Mouse (Mus musculus): ENCODE results near the gene Il34.

The Il34 gene

DNA sequence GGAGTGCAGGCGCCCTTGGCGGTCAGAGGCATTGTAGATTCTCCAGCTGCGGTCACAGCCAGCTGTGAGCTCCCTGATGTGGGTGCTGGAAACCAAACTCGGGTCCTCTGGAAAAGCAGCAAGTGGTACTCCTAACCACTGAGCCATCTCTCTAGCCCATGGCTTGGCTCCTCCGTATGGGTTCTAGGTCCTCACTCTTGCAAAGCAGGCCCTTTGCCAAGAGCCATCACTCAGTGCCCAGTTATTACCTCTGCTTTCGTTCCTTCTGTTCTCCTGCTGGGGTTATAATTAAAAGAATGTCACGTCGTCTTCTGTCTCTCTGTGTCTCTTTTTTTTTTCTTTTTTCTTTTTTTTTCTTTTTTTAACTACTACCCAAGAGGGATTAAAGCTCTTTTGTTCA is 72.7 kb downstream of the Il34 start:
- DNase-seq (ENCODE audit: low spot score), result no peak

DNA sequence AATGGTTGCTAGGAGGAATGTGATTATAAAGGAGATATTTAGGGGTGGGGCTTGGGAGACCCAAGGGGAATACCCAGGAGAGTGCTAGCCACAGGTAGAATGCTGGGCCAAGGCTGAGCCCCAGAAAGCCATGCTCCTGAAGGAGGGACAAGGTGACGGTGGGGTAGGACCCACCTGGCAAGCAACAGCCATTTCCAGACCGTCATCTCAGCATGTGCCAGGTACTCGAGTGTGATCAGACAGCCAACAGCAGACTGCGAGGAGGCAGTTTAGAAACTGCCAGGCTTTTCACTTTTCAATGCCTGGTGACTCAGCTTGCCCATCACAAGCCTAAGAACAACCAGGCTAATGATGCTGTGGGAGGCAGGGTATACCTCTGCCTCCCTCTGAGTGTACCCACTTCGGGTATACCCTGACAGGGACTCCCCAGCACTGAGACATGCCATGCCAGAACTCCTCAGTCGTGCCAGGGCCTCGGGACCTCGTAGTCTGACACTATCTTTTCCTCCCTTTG is 74.3 kb downstream of the Il34 start:
- DNase-seq (ENCODE audit: low spot score), result no peak

DNA sequence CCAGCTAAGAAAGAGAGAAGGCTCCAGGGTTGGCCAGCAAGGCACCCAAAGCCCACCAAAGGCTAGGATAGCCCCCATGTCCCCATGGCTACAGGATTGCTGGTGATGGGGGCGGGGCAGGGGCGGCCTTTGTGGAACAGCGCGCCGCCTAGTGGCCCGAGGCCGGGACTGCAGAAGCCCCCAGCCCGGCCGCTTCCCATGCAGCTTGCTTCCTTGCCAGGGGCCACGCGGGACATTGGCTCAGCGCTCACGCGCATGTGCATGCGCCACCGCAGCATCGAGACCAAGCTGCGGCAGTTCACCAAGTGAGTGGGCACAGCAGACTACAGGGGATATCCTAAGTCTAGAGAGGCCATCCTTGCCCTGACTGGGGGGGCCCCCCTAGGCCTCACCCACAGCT is 78.8 kb downstream of the Il34 start:
- DNase-seq (ENCODE audit: low spot score), result no peak

DNA sequence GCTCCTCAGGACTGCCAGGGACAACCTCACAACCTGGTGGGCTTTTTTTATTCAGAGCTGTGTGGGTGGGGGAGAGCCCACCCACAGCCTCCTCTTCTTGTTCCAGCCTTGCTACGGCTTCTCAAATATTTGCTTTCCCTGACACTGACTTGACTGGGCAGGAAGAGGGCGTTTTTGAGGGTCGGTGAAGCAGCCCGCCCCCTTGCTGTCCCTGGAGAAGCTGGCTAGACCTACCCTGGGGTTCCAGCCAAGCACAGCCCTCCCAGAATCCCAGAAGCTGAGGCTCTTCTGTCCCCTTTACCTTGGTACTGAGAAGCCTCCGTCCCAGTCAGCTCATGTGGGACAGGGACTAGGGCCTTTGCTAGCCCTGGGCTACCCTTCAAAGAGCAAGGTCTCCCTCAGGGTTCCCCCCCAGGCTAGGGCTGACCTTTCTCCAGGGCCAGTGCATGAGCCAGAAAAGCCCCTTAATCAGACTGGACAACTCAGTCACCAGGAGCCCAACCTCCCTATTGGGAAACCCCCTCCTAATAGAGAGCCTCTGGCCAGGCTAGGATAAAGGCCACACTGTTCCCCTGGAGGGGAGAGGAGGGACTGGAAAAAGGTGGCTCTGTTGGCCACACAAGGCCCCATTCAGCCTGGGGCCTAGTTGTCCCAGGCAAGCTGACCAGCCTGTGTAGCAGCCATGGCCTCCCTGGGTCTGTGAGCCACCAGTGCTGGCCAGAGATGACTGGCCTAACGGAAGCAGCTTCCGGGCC is 80.5 kb downstream of the Il34 start:
- no peak for DNase-seq (ENCODE audit: low spot score)

DNA sequence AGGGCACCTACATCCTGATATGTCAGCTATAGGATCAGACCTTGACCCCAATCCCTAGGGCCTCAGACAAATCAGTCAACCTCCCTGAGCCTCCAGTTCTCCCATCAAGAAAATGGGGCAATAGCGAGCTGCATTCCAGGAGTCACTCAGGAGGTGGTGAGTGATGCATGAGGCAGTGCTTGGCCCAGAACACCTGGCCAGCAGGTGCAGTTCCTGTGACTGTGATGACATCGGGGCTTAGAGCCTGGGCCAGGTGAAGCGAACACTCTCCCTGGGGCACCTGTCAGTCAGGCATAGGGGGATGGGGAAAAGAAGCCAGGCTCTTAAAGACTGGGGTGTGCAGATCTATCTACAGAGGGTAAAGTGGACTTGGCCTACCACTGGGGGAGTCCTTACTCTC is 81.2 kb downstream of the Il34 start:
- no peak for DNase-seq (ENCODE audit: low spot score)

DNA sequence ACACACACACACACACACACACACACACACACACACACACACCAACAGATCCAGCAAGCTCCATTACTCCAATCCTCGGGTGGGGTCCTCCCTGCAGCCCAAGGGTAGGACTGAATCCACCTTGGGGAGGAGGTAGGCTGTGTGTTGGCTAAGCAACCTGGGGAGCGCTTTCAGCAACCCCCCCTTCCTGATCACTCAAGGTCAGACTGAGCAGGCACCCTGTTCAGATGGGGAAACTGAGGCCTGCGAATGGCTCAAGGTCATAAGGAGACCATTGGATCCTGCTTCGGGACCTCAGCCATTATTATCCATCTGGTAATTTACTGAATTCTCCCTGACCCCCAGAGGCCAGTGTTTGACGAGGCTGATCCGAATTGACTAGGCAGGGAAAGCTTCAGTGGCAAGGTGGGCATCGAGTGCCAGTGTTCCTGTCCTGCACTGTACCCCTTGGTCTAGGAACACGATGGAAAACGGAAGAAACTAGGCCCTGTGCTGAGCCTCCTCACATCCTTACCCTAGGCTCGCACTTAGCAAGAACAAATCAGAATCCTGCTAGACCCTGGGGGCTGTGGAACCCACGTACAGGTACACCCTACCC is 83.2 kb downstream of the Il34 start:
- DNase-seq (ENCODE audit: low spot score), result no peak

DNA sequence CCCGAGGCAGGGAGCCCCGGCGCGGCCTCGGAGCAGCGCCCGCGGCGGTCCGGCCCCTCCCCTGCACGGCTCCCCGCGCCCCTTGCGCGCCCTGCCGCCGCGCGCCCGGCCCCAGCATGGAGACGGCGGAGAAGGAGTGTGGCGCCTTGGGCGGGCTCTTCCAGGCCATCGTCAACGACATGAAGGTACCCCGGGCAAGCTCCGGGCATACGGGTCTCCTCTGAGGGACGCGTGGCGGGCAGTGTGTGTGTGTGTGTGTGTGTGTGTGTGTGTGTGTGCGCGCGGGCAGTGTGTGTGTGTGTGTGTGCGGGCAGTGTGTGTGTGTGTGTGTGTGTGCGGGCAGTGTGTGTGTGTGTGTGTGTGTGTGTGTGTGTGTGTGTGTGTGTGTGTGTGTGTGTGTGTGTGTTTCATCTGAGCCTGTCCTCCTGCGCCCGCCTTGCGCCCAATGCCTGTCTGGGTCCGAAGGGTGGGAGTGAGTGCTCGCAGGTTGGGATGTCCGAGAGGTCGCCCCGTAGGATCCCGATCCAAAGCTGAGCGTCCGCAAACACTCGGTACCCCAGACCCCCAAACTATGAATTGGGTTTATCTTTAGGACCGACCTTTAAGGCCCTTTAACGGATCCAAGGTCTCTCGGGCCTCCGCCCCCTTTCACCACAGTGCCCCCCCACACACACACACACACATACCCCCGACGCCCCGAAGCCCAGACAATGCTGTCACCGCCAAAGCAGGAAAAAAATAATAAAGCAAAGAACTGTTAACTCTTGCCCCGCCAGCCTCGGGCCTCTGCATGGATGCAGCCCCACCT is 83.9 kb downstream of the Il34 start:
- no peak for DNase-seq (ENCODE audit: low spot score)

DNA sequence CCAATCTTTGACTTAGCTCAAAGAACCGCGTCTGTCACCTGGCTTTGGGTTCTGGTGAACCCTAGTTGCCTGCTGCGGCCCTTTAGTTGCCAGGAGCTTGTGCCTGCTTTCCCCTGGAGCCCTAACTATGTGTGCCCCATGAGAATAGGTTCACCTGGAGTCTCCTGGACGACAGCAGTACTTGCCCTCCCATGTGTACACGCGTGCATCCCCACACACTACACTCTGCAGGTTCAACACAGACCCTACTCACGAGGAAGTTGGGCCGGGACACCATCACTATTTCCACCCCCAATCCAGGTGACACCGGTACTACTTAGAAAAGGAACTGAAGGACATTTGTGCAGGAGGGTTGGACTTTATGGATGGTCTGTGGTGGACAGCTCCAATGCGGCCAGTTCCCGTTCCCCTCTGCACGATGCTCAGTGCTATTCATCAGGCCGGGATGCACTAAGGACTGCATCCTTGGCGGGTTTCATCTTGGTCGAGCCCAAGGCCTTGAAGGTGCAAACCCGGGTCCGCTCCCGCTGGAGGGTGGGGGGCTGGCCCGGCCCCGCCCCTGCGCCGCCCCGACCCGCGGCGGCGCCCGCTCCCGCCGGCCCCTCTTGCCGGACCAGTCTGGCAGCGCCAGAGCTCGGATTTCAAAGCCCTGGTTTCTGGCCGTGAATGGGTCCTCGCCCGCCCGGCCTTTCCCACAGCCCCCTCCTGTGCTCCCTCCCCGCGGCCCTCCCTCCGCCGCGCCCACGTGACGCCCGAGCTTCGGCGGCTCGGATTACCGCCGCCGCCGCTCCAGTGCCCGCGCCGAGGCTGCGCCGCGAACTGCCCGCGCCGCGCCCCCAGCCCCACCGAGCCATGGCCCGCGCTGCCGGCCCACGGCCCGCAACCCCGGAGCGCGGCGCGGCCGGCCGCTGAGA is 84.8 kb downstream of the Il34 start, which contains the start of gene Mtss1l:
Gene Mtss1l (plus strand): TSS at position 792 of the 914 bp plus-strand sequence.
- DNase-seq (ENCODE audit: low spot score), result no peak

DNA sequence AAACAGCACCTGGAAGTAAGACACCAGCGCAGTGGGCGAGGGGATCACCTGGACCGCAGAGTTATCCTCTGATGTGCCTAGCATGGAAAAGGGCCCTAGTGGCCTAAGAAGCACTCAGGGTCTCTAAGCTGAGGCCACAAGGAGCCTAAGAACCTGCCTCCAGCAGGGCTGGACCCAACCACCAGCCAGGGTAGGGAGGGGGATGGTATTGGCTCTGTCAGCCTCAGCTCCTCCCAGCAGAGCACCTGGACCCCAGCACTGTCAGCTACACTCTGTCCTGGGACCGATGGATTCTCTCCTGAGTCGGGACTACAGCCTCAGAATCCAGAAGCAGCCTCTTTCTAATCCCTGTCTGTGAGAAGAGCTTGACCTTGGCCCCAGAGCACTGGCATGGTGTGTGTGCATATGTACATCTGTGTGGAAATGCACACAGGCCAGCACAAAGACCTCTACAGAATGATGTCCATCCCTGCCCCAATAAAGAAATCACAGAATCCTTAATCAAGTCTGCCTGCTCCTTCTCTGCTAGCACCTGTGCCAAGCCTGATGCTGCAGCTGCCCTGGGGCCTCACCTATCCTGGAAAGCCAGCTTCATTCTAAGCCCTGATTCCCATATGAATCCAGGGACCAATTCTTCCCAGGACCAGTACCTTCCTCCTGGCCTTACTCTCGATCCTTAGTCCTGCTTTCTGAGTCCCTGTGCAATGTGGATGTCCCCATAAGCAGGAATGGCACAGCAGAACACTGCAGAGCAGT is 85.6 kb downstream of the Il34 start:
- no peak for DNase-seq (ENCODE audit: low spot score)

DNA sequence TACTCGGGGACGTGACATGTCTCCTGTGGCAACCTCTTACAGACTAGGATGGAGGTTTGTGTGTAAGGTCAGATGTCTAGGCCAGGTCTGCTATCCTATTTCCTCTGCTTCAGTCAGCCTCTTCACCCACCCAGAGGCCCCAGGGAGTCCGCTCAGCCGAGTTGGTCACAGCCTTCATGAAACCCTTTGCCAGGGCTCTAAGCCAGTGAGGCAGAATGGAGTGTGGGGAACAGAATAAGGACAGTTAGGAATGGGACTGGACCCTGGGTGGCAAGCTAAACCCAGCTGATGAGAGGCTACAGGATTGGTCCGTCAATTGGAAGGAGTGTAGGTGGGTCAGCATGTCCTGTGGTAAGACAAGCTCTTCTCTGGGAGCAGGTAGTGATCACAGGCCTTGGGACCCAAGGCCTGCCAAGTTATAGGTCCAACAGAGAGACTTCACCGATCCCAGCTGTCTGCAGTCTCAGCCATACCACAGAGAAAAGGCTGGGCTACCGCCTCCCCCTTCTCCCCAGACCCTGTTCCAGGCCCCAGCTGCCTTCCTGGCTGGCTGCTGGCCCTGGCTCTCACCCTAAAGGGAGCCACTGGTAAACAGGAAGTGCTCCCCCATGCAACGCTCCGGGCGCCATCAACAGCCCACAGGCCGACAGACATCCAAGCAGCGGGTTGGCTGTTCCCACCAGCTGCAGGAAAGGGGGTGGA is 86.6 kb downstream of the Il34 start:
- DNase-seq (ENCODE audit: low spot score), result no peak

DNA sequence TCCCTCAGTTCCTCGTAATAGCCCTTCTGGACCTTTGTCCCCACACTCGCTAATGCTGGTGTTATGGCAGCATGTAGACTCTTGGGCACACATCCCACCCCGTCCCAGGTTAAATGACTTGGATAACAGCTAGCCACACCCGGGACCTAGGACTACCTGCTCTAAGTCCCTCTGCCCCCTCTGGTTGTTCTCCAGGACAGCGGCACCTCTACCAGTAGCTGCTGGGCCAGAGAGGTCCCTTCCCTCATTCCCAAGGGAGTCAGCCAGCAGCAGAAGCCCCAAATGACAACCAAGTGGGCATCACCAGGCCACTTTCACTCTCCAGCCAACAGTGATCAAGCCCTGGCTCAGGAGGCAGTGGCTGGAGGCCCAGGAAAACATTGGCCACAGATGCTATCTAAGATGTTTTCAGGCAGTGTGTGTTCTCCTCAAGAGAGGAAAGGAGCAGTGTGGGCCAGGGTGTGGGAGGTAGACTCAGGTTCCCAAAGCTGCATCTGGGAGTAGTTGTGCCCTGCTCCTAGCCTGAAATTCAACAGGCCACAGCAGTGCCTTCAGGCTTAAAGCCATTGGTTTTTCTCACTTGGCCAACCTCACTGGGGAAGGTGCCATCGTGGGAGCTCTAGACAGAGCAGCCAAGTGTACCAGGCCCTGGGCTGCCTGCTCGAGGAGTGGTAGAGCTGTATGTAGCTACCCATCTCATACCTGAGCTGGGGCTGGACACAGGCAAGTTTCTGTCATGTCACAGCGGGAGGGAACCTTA is 87.3 kb downstream of the Il34 start:
- no peak for DNase-seq (ENCODE audit: low spot score)

DNA sequence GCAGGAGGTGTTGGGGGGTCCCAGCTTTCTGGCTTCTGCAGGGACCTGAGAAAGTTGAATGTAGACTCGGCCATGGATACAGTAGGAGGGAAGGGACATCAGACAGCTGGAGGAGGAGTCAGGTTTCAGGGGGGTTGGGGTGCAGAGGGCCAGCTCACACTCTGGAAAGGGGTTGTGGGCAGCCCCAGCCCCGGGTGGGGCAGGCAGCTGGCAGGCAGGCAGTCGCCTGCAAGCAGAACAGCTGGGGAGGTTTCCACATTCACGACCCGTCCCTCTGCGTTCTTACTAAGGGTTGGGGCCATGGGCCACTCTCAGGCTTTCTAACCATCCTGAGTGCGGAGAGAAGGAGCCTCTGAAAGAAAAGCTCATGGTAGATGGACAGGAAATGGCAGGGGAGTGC is 88.6 kb downstream of the Il34 start:
- no peak for DNase-seq (ENCODE audit: low spot score)

DNA sequence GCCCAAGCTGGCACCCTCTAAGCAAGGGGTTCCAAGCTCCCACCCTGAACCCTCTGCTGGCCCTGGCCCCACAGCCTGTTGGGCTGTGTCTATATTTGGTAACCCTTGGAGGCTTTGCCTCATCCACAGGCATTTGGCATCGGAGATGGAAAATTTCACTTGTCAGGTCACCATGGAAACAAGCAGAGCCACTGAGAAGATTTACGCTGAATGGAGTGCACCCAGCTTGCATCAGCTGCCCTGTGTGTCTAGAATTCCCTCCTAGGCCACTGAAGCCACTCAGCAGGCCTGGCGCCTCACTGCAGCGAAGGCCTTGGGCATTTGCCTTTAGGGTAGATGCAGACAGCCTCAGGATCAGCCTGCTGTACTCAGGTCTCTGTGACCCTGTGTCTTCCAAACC is 89.6 kb downstream of the Il34 start:
- DNase-seq (ENCODE audit: low spot score), result no peak

DNA sequence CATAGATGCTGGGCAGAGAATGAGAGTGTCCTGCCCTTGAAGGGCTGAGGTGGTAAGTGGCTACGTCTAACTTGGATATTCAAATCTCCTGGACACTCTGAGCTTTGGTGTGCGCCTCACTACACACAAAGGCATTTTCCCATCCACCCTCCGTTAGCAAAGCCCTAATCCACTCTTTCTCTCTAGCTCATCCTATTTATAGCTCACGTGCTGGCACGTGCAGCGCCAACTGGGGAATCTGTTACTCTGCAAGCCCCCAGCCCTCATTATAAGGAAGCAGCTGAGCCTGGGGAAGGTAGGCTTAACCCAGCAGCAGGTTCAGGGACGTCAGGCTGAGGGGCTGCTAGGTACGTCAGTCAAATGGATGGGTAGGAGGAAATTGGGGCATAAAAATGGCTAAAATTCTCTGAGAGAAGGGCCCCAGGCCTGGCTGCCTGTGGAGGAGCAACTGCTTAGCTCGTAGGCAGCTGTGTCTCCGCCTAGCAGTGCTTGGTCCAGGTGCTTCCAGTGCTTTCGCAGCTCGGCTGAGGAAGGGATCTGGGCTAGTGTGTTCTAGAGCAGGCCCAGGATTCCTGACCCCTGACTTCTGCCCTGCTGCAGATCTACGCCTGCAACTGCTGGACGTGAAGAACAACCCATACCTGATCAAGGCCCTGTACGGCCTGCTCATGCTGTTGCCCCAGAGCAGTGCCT is 90.8 kb downstream of the Il34 start:
- DNase-seq (ENCODE audit: low spot score), result no peak

DNA sequence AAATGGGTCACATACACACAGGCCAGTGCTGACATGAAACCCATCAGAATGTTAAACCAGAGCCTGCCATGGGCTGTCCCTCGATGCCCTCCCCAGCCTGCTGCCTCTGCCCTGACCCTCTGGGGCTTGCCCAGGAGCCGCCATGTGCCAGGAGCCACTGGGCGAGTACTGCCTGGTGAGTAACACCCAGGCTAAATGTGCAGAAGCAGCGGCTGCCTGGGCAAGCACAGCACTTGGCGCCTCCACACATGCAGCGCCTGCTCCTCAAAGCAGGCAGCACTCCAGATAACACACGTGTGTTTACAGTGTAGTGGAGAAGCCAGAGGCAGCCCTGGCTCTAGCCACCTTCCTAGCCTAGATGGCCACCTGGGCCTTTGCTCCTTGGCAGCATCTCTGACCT is 92.7 kb downstream of the Il34 start:
- DNase-seq (ENCODE audit: low spot score), result no peak

DNA sequence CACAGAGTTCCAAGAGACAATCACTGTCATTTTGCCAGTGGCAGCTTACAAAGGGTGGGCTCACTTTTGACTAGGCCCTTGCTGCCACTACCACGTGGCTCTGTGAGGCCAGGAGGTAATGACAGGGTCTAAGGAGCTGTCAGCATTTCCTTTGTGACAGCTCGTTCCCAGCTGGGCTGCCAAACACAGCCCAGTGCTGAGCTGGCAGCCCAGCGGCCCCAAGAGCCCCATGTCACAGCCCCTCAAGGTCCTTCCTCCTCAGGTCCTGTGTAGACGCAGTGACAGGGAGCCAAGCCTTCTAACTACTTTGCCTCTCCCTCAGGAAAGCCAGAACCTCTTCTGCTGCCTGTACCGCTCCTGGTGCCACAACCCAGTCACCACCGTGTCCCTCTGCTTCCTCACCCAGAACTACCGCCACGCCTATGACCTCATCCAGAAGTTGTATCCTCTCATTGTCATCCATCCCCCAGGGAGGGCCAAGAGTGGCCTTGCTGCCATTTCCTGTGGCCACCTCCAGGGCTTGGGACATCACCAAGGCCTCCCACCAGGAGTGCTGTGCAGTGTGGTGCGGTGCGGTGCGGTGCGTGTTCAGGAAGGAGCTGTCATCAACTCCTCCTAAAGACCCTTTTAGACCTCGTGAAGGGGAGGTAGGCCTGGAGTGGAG is 94.3 kb downstream of the Il34 start:
- no peak for DNase-seq (ENCODE audit: low spot score)

DNA sequence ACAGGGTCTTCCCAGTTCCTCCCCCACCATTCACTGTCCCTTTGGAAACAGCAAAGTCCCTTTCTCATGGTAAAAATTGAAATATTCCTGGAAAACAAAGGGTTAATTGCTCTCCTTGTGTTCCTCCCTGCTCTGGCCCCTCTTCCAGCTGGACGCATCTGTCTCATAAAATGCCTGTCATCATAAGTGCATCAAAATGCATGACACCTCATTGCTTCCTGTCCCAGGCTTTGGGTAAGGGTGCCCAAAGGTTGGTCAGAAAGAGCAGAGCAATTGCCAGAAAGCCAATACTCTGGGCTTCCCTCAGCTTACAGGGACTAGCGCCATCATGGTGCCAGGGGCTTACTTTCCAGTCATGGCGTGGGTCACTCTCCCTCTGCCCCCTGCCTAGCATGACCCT is 95.1 kb downstream of the Il34 start:
- DNase-seq (ENCODE audit: low spot score), result no peak

DNA sequence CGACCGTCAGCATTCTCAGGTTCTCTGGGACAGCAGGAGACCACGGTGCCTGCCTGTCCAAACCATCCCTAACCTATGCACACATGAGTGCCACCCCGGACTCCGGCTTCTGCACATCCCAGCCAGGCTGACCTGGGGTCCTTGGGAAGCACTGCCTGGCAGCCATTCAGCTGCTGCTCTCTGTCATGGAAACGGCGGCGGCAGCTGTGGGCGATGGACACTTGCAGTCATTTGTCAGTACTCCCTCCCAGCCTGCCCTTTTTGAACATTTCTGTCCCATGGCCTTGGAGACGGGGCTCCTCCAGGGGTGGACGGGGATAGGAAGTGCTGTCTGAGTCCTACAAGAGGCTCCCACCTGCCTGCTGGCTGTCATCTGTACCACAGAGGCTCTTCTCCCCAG is 97.3 kb downstream of the Il34 start:
- no peak for DNase-seq (ENCODE audit: low spot score)
